Mouse (Mus musculus) MEL (cell line): ENCODE data around the gene Tceal1. TPM values are rescaled to one million over a fixed set of nuclear protein-coding genes. Genes with fewer than 3 reads are reported as not detected.

Experiments used
- DNase-seq: peaks from one replicate; pipeline ENCODE4 v3.0.0; 2011; ENCODE audit warnings: low read depth, low spot score
- H3K27ac ChIP-seq: 2 replicates; pipeline ENCODE4 v1.5.1; 2012; ENCODE audit warnings: low read depth, mild to moderate bottlenecking, control low read depth, low read length, moderate library complexity; ENCODE audit not compliant: control insufficient read depth
- H3K27me3 ChIP-seq, 2 experiments: fragments of 150-350 bp in 1 of 2; sonication (generic) in 1 of 2; 2 replicates each; pipeline ENCODE4 v1.6.1; 2012; ENCODE audit warnings: low read length in 2 of 2, mild to moderate bottlenecking in 2 of 2, improper control_type of control experiment in 1 of 2, moderate library complexity in 1 of 2; ENCODE audit not compliant: insufficient read depth in 2 of 2, control insufficient read depth in 1 of 2
- H3K36me3 ChIP-seq, 2 experiments: 2 replicates each; pipeline ENCODE4 v1.6.1; 2012 to 2014; ENCODE audit warnings: low read length in 2 of 2, improper control_type of control experiment in 1 of 2, inconsistent platforms in 1 of 2, mild to moderate bottlenecking in 1 of 2; ENCODE audit not compliant: insufficient read depth in 2 of 2, control insufficient read depth in 1 of 2
- H3K4me1 ChIP-seq, 2 experiments: fragments of 150-350 bp in 1 of 2; sonication (generic) in 1 of 2; 2 replicates each; pipeline ENCODE4 v1.6.1; 2012; ENCODE audit warnings: low read length in 2 of 2, improper control_type of control experiment in 1 of 2, mild to moderate bottlenecking in 1 of 2; ENCODE audit not compliant: insufficient read depth in 2 of 2, control insufficient read depth in 1 of 2
- H3K4me3 ChIP-seq, 2 experiments: fragments of 150-350 bp in 1 of 2; sonication (generic) in 1 of 2; 2 replicates each; pipeline ENCODE4 v1.5.1; 2012; ENCODE audit warnings: low read depth in 2 of 2, low read length in 2 of 2, mild to moderate bottlenecking in 2 of 2, moderate library complexity in 2 of 2, control low read depth in 1 of 2, improper control_type of control experiment in 1 of 2; ENCODE audit not compliant: control insufficient read depth in 1 of 2, insufficient read depth in 1 of 2
- H3K79me2 ChIP-seq: 2 replicates; pipeline ENCODE4 v1.6.1; 2012; ENCODE audit warnings: mild to moderate bottlenecking, low read length, moderate library complexity; ENCODE audit not compliant: control insufficient read depth, poor library complexity, insufficient read depth
- H3K9ac ChIP-seq: 2 replicates; pipeline ENCODE4 v1.6.1; 2012; ENCODE audit warnings: low read depth, mild to moderate bottlenecking, control low read depth, low read length, moderate library complexity; ENCODE audit not compliant: control insufficient read depth, poor library complexity, severe bottlenecking
- H3K9me3 ChIP-seq: fragments of 150-350 bp; sonication (generic); replicated peaks from 2 replicates; pipeline ENCODE4 v1.6.1; 2012; ENCODE audit warnings: mild to moderate bottlenecking, low read length, improper control_type of control experiment, moderate library complexity; ENCODE audit not compliant: insufficient read depth
- BHLHE40 ChIP-seq: IDR thresholded peaks from 2 replicates; pipeline ENCODE4 v1.6.1; 2012; ENCODE audit warnings: low read depth, mild to moderate bottlenecking, inconsistent platforms, low read length, improper control_type of control experiment, borderline replicate concordance
- CHD1 ChIP-seq: IDR thresholded peaks from 2 replicates; pipeline ENCODE4 v1.6.1; 2012; ENCODE audit warnings: low read depth, mild to moderate bottlenecking, inconsistent platforms, low read length, improper control_type of control experiment
- CHD2 ChIP-seq: IDR thresholded peaks from 2 replicates; pipeline ENCODE4 v1.6.1; 2011; ENCODE audit warnings: low read length, improper control_type of control experiment
- CTCF ChIP-seq, 3 experiments: IDR thresholded peaks in 2 of 3; conservative IDR thresholded peaks in 1 of 3; 2 replicates each; pipeline ENCODE4 v1.5.1; 2011 to 2012; ENCODE audit warnings: low read length in 3 of 3, low read depth in 2 of 3, mild to moderate bottlenecking in 2 of 3, improper control_type of control experiment in 1 of 3, inconsistent platforms in 1 of 3, mixed read lengths in 1 of 3, moderate library complexity in 1 of 3; ENCODE audit not compliant: control insufficient read depth in 1 of 3, insufficient read depth in 1 of 3, poor library complexity in 1 of 3, severe bottlenecking in 1 of 3
- E2F4 ChIP-seq: IDR thresholded peaks from 2 replicates; pipeline ENCODE4 v1.6.1; 2011; ENCODE audit warnings: low read depth, low read length, improper control_type of control experiment, borderline replicate concordance
- ELF1 ChIP-seq: IDR thresholded peaks from 2 replicates; pipeline ENCODE4 v1.6.1; 2014; ENCODE audit warnings: low read depth, mild to moderate bottlenecking, inconsistent platforms, low read length, improper control_type of control experiment, moderate library complexity
- EP300 ChIP-seq, 2 experiments: IDR thresholded peaks; 2 replicates each; pipeline ENCODE4 v1.6.1; 2011; ENCODE audit warnings: improper control_type of control experiment in 2 of 2, low read length in 2 of 2, low read depth in 1 of 2, mild to moderate bottlenecking in 1 of 2
- ETS1 ChIP-seq: IDR thresholded peaks from 2 replicates; pipeline ENCODE4 v1.6.1; 2012; ENCODE audit warnings: low read depth, mild to moderate bottlenecking, inconsistent platforms, low read length, improper control_type of control experiment, moderate library complexity
- GABPA ChIP-seq: IDR thresholded peaks from 2 replicates; pipeline ENCODE4 v1.6.1; 2012; ENCODE audit warnings: low read depth, mild to moderate bottlenecking, inconsistent platforms, low read length, improper control_type of control experiment, moderate library complexity
- GATA1 ChIP-seq: IDR thresholded peaks from 2 replicates; pipeline ENCODE4 v1.6.1; 2011; ENCODE audit warnings: low read depth, low read length, improper control_type of control experiment
- HCFC1 ChIP-seq: IDR thresholded peaks from 2 replicates; pipeline ENCODE4 v1.6.1; 2012; ENCODE audit warnings: low read depth, mild to moderate bottlenecking, inconsistent platforms, low read length, improper control_type of control experiment, moderate library complexity
- JUND ChIP-seq: IDR thresholded peaks from 2 replicates; pipeline ENCODE4 v1.6.1; 2011; ENCODE audit warnings: low read depth, mild to moderate bottlenecking, improper control_type of control experiment, low read length
- KAT2A ChIP-seq: conservative IDR thresholded peaks from 2 replicates; pipeline ENCODE4 v1.6.1; 2012; ENCODE audit warnings: low read depth, low read length, improper control_type of control experiment, inconsistent platforms
- MAFK ChIP-seq: IDR thresholded peaks from 2 replicates; pipeline ENCODE4 v1.6.1; 2011; ENCODE audit warnings: low read depth, mild to moderate bottlenecking, low read length, improper control_type of control experiment, borderline replicate concordance
- MAX ChIP-seq: IDR thresholded peaks from 2 replicates; pipeline ENCODE4 v1.6.1; 2011; ENCODE audit warnings: low read length, improper control_type of control experiment
- MAZ ChIP-seq: IDR thresholded peaks from 2 replicates; pipeline ENCODE4 v1.6.1; 2012; ENCODE audit warnings: low read depth, mild to moderate bottlenecking, inconsistent platforms, low read length, improper control_type of control experiment
- MEF2A ChIP-seq: IDR thresholded peaks from 2 replicates; pipeline ENCODE4 v1.6.1; 2014; ENCODE audit warnings: low read depth, mild to moderate bottlenecking, inconsistent platforms, low read length, improper control_type of control experiment; ENCODE audit not compliant: poor library complexity, insufficient replicate concordance, severe bottlenecking; ENCODE audit errors: extremely low read depth
- MXI1 ChIP-seq: IDR thresholded peaks from 2 replicates; pipeline ENCODE4 v1.6.1; 2011; ENCODE audit warnings: mild to moderate bottlenecking, low read depth, low read length, improper control_type of control experiment
- MYB ChIP-seq: IDR thresholded peaks from 2 replicates; pipeline ENCODE4 v1.6.1; 2011; ENCODE audit warnings: mild to moderate bottlenecking, low read depth, low read length, improper control_type of control experiment
- MYC ChIP-seq: IDR thresholded peaks from 2 replicates; pipeline ENCODE4 v1.6.1; 2011; ENCODE audit warnings: low read depth, mild to moderate bottlenecking, low read length, improper control_type of control experiment, moderate library complexity
- NELFE ChIP-seq: IDR thresholded peaks from 2 replicates; pipeline ENCODE4 v1.6.1; 2011; ENCODE audit warnings: low read depth, low read length, improper control_type of control experiment
- NRF1 ChIP-seq: IDR thresholded peaks from 2 replicates; pipeline ENCODE4 v1.6.1; 2014; ENCODE audit warnings: low read depth, mild to moderate bottlenecking, inconsistent platforms, low read length, improper control_type of control experiment, moderate library complexity; ENCODE audit not compliant: poor library complexity, insufficient read depth, severe bottlenecking
- POLR2A ChIP-seq, 2 experiments: IDR thresholded peaks; 2 replicates each; pipeline ENCODE4 v1.6.1; 2011 to 2012; ENCODE audit warnings: low read length in 2 of 2, mild to moderate bottlenecking in 2 of 2, control low read depth in 1 of 2, improper control_type of control experiment in 1 of 2, low read depth in 1 of 2, moderate library complexity in 1 of 2; ENCODE audit not compliant: control insufficient read depth in 1 of 2, insufficient read depth in 1 of 2, poor library complexity in 1 of 2
- POLR2AphosphoS2 ChIP-seq: IDR thresholded peaks from 2 replicates; pipeline ENCODE4 v1.6.1; 2011; ENCODE audit warnings: low read length, improper control_type of control experiment
- RAD21 ChIP-seq: IDR thresholded peaks from 2 replicates; pipeline ENCODE4 v1.6.1; 2011; ENCODE audit warnings: mild to moderate bottlenecking, low read depth, low read length, improper control_type of control experiment
- RCOR1 ChIP-seq: IDR thresholded peaks from 2 replicates; pipeline ENCODE4 v1.6.1; 2012; ENCODE audit warnings: low read depth, mild to moderate bottlenecking, inconsistent platforms, low read length, improper control_type of control experiment
- SIN3A ChIP-seq: IDR thresholded peaks from 2 replicates; pipeline ENCODE4 v1.6.1; 2012; ENCODE audit warnings: low read length, improper control_type of control experiment, inconsistent platforms
- SMC3 ChIP-seq: IDR thresholded peaks from 2 replicates; pipeline ENCODE4 v1.6.1; 2011; ENCODE audit warnings: low read depth, low read length, improper control_type of control experiment
- TAL1 ChIP-seq: IDR thresholded peaks from 2 replicates; pipeline ENCODE4 v1.6.1; 2012; ENCODE audit warnings: mild to moderate bottlenecking, inconsistent platforms, low read length, moderate library complexity, mixed read lengths
- TBP ChIP-seq: IDR thresholded peaks from 2 replicates; pipeline ENCODE4 v1.8.0; 2011; ENCODE audit warnings: low read depth, low read length, improper control_type of control experiment
- TCF12 ChIP-seq: IDR thresholded peaks from 2 replicates; pipeline ENCODE4 v1.6.1; 2014; ENCODE audit warnings: low read depth, mild to moderate bottlenecking, inconsistent platforms, low read length, improper control_type of control experiment, moderate library complexity
- UBTF ChIP-seq: IDR thresholded peaks from 2 replicates; pipeline ENCODE4 v1.6.1; 2012; ENCODE audit warnings: low read depth, mild to moderate bottlenecking, inconsistent platforms, low read length, improper control_type of control experiment, moderate library complexity, borderline replicate concordance; ENCODE audit not compliant: insufficient read depth
- USF1 ChIP-seq: IDR thresholded peaks from 2 replicates; pipeline ENCODE4 v1.6.1; 2014; ENCODE audit warnings: low read depth, mild to moderate bottlenecking, inconsistent platforms, low read length, improper control_type of control experiment, moderate library complexity
- USF2 ChIP-seq, 2 experiments: IDR thresholded peaks; 2 replicates each; pipeline ENCODE4 v1.6.1; 2011 to 2012; ENCODE audit warnings: improper control_type of control experiment in 2 of 2, low read length in 2 of 2, borderline replicate concordance in 1 of 2, inconsistent platforms in 1 of 2, low read depth in 1 of 2, mild to moderate bottlenecking in 1 of 2; ENCODE audit not compliant: insufficient read depth in 1 of 2
- ZKSCAN1 ChIP-seq: IDR thresholded peaks from 2 replicates; pipeline ENCODE4 v1.6.1; 2012; ENCODE audit warnings: low read depth, mild to moderate bottlenecking, inconsistent platforms, low read length, improper control_type of control experiment, moderate library complexity
- ZMIZ1 ChIP-seq: IDR thresholded peaks from 2 replicates; pipeline ENCODE4 v1.6.1; 2012; ENCODE audit warnings: low read depth, mild to moderate bottlenecking, inconsistent platforms, low read length, improper control_type of control experiment, moderate library complexity
- ZNF384 ChIP-seq: IDR thresholded peaks from 2 replicates; pipeline ENCODE4 v1.6.1; 2012; ENCODE audit warnings: low read depth, mild to moderate bottlenecking, inconsistent platforms, low read length, improper control_type of control experiment
- polyA plus RNA-seq, 2 experiments: library from polyadenylated mRNA; stranded (reverse) in 1 of 2; unstranded in 1 of 2; fragments of >175 nt in 1 of 2; fragments of >200 nt in 1 of 2; gene quantifications; 2 replicates each; pipeline versions ENCODE4 v1.2.1 to v1.2.4; 2012; ENCODE audit warnings: low replicate concordance in 2 of 2, low read depth in 1 of 2; ENCODE audit not compliant: insufficient read length in 2 of 2, insufficient read depth in 1 of 2, missing spikeins in 1 of 2
- total RNA-seq: library from RNA; depleted of rRNA; stranded (reverse); fragments of 300-350 nt; gene quantifications from 2 replicates; pipeline ENCODE4 v1.2.3, GENCODE M21; 2012

The Tceal1 gene
- total and polyA plus RNA-seq, 3 experiments, result not detected

DNA sequence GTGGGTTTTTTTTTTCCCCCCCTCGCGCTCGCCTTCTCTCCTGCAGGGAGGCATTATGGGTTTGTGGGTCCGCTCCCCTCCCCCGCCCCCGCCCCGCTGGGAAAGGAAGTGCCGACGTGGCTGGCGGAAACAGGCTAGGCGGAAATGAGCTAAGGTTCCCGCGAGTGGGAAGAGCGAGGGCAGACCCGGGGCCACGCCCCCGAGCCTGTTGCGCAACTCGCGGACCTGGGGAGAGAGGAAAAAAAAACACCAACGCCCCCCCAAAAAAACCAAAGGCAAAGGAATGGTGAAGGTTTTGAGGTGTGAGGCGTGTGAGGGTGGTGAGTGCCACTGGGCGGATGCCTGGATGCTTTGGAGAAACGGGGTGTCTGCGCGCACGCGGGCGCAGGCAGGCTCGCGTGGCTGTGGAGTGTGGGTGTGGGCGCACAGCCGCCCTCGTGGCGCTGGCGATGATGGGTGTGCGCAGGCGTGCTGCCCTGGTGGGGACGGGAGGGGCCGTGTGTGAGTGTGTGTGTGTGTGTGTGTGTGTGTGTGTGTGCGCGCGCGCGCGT is 33.9 kb downstream of the Tceal1 start:
- H3K9me3 ChIP-seq, result no peaks in the 10 kb centered on the region
- H3K4me3 ChIP-seq, result peak overlapping the region; percentile 71 to 98
- no peaks in the 10 kb centered on the region for H3K27me3 ChIP-seq
- peaks cover 24 to 30% of the 10 kb centered on the region in 2 experiments for H3K36me3 ChIP-seq
- H3K4me1 ChIP-seq, result peaks cover 3 to 11% of the 10 kb centered on the region in 2 experiments; a peak in 3 of 4 replicates
- DNase-seq, result peak; percentile 92
- H3K27ac ChIP-seq, result peak overlapping the region; percentile 100
- peak overlapping the region; percentile 100 for H3K9ac ChIP-seq
- peaks cover 32% of the 10 kb centered on the region for H3K79me2 ChIP-seq
- TF ChIP-seq MAFK (no peak), NRF1 (peak; percentile 72), ZNF384 (peak; percentile 87), HCFC1 (peak; percentile 74; the same call in 1 of the 2 replicates), CHD2 (no peak), MEF2A (no peak), ETS1 (peak; percentile 52; the same call in 1 of the 2 replicates), UBTF (no peak), POLR2AphosphoS2 (no peak; the same call in none of the 2 replicates), E2F4 (peak; percentile 75), MYB (no peak), BHLHE40 (0 out of 2 replicates have a peak, but pooled peaks have one; percentile 41), MXI1 (peak; percentile 97), SIN3A (peak; percentile 88), KAT2A (peak; percentile 35), GABPA (no peak), NELFE (peak; percentile 87), SMC3 (no peak), CHD1 (no peak), EP300 (IDR thresholded peaks at IDR 0.05; ENCODE audit: low read depth in 1 of 2, low read length in 2 of 2) (peak in 1 of 2 experiments; percentile 33; a peak in 2 of 4 replicates), TCF12 (peak; percentile 52), USF1 (no peak), JUND (no peak), TBP (peak; percentile 18; the same call in 1 of the 2 replicates), RCOR1 (no peak), MAZ (peak; percentile 95), POLR2A (IDR thresholded peaks at IDR 0.05; ENCODE audit: control insufficient read depth in 1 of 2, insufficient read depth in 1 of 2, low read depth in 1 of 2, low read length in 2 of 2, poor library complexity in 1 of 2) (peak; percentile 84), MYC (peak; percentile 98), ZKSCAN1 (no peak), CTCF (IDR thresholded peaks at IDR 0.05 in 2 of 3, conservative IDR thresholded peaks at IDR 0.05 in 1 of 3; ENCODE audit: control insufficient read depth in 1 of 3, insufficient read depth in 1 of 3, low read depth in 2 of 3, low read length in 3 of 3, poor library complexity in 1 of 3, severe bottlenecking in 1 of 3) (0 out of 6 replicates have a peak, but pooled peaks of 1 of the 3 experiments have one; percentile 2), GATA1 (no peak), ZMIZ1 (0 out of 2 replicates have a peak, but pooled peaks have one; percentile 56), MAX (peak; percentile 91), RAD21 (no peak), ELF1 (peak; percentile 89), TAL1 (no peak), USF2 (IDR thresholded peaks at IDR 0.05; ENCODE audit: borderline replicate concordance in 1 of 2, insufficient read depth in 1 of 2, low read depth in 1 of 2, low read length in 2 of 2) (no peak)
